Mouse (Mus musculus) kidney, postnatal 25 days (tissue): ENCODE results near the gene Tceal6.
"Not testable (repeated sequence)": the region's sequence is repeated elsewhere in the genome, so short reads cannot be mapped to it uniquely, and the experiment has no call there.

ENCODE experiments used
- DNase-seq, 2 experiments: peaks; one replicate each; pipeline ENCODE4 v3.0.0; 2021; ENCODE audit warnings: mixed read lengths in 2 of 2

Gene Tceal6

DNA sequence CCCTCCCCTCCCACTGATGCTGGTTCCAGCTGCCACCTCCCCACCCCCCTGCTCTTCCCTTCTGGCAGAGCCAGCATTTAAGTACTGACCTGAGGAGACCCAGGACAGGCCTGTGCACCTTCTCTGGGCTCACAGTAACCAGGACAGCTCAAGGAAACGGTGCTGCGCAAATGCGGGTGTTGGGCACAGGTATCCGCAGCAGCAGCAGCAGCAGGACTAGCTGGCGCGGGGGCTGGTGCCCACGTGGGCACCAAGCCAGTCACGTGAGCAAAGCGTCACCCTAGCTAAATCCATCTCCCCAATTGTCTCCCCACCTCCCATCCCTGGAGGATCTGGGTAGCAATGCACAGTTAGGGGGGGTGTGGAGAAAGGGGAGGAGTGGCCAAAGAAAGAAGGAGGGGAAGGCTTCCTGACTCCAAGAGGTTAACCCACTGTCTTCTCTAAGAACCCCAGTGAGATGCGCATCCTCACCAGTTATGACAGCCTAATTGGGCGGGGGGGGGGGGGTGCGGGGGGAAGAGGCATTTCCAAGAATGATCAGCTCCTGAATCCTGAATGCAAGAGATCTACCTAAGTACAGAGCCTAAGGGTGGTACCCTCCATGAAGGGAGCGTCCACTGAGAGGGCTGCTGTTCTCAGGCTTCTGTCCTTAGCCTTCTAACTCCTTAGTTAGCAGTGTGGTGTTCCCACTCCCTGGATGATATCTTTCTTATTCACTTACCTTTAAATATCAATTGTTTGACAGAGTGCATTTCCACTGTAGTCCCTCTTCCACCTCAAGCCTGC is at the start of gene Tceal6:
Gene Tceal6, minus strand, starts transcription at position 252 of the 786 bp plus-strand sequence.
- DNase-seq = no peak

- DNase-seq = not testable (repeated sequence)
Observed at GRCm38 (mm10) chrX:135209773-135210435, 583 bp downstream of the Tceal6 start.

- DNase-seq = not testable (repeated sequence)
Observed at GRCm38 (mm10) chrX:135189924-135190323, 20.6 kb downstream of the Tceal6 start.

DNA sequence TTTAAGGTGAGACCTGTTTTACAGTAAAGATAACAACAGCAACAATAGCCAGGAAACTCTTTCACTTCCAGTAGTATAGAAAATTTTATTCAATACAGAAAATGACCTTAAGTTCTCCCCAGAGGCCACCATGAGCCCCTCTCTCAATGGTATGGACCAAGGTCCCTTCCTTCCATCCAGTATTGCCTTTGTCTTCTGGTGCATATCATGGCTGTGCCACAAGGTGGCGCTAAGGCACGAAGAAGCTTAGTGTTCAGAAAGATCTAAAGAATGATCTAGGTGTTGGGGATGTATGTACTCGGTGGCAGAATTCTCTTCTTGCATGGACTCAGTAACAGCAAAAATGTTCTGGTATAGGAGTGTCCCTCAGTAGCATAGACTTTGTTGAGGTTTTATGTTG is 21.8 kb downstream of the Tceal6 start:
- not testable (repeated sequence) for DNase-seq

DNA sequence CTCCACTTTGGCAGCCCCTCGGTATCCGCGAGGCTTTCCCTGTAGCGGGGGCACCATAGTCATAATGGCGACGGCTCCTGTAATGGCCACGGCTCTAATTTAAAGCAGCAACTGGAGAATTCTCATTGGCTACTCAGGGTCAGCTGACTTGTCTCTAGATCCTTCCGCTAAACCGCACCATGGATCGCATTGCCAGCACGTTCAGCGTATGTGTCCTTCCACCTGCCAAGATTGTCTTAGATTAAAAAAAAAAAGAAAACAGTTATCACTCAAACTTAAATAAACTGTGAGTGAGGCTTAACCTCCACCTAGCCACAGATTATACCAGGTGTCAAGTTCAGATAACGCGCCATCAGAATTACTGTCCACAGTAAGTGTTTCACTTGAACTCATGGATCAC is 33.0 kb downstream of the Tceal6 start, which contains the start of gene Gm15023:
Gene Gm15023, minus strand, starts transcription at position 101 of the 400 bp plus-strand sequence.
- not testable (repeated sequence) for DNase-seq
